Mouse (Mus musculus): ENCODE measurements at regions not wholly inside any gene's neighbourhood (a gene's known extent, or its start where the extent isn't known, plus 50 kb on each side); places are given as distances from the start of the nearest gene placed in this dataset.
"Not testable (repeated sequence)": the region's sequence is repeated elsewhere in the genome, so short reads cannot be mapped to it uniquely, and the experiment has no call there.

DNA sequence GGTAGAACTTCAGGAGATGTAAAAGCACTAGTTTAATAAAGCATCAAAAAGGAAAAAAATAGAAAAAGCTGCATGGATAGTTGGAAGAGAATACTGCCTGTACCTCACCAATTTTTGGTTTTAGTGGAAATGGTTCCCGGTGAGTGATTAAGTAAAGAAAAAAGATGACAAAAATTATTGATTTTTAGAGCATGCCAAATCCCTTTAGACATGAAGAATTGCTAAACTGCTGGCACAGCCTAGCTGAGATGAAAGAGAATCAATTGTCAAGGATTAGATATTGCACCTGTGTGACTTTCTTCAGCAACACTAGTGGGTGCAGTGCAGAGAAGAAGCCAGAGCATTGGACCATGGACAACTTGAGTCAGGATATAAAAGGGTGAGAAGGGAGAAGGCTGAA, 348.7 kb upstream of the Cpeb2 start:
- no peak for DNase-seq (ENCODE audit: low spot score in 2 of 2)

- no peak for DNase-seq (ENCODE audit: low spot score in 2 of 2)
These were observed 341.1 kb upstream of the Cpeb2 start for GRCm38 (mm10) chr5:42891890-42892289.

- DNase-seq (ENCODE audit: low spot score in 2 of 2) = no peak
These were observed 326.8 kb upstream of the Cpeb2 start for GRCm38 (mm10) chr5:42906136-42906535.

GRCm38 (mm10) chr5:42919328-42919727, 313.6 kb upstream of the Cpeb2 start:
- no peak for DNase-seq (ENCODE audit: low spot score in 2 of 2)

- DNase-seq (ENCODE audit: low spot score in 2 of 2) = peak in 1 of 2 experiments; percentile 2
These were observed 300.9 kb upstream of the Cpeb2 start for GRCm38 (mm10) chr5:42932106-42932505.

- DNase-seq (ENCODE audit: low spot score in 2 of 2) = no peak
These were observed 273.6 kb upstream of the Cpeb2 start for GRCm38 (mm10) chr5:42959296-42959862.

DNA sequence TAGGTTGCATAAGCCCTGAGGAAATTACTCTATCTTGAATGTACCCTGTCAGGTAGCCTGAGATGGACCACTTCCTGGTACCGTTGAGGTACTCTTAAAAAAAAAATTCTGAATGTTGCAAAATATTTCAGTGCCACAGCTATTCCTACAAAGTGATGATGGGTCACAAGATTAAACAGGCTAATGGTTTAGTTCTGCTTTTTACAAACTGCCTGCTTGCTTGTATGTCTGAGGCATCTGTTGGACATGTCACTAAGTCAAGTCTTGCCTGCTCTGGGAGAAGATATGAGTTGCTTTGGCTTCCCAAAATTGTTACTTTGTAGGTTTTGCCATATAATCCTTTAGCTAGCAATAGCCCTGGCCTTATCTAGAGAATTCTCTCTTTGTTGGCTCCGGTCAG, 266.0 kb upstream of the Cpeb2 start:
- not testable (repeated sequence) for DNase-seq (ENCODE audit: low spot score in 2 of 2)

DNA sequence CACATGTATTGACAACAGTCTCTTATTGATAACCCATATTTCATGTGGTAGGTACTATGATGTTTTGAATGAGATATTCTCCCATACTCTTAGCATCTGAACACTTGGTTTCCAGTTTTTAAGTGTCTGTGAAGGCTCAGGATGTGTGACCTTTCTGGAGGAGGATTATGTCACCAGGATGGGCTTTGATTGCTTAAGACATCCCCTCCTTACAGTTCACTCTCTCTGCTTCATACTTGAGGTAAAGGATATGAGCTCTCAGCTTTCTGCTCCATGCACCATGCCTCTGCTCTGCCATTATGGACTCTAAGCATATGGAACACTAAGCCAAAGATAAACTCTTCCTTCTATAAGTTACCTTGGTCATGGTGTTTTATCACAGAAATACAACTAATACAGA, 263.8 kb upstream of the Cpeb2 start:
- no peak for DNase-seq (ENCODE audit: low spot score in 2 of 2)

- DNase-seq (ENCODE audit: low spot score in 2 of 2) = no peak
These were observed 263.3 kb upstream of the Cpeb2 start for GRCm38 (mm10) chr5:42969621-42970020.

- no peak for DNase-seq (ENCODE audit: low spot score in 2 of 2)
These were observed 255.9 kb upstream of the Cpeb2 start for GRCm38 (mm10) chr5:42977108-42977507.

GRCm38 (mm10) chr5:42980946-42981650, 251.9 kb upstream of the Cpeb2 start:
- DNase-seq (ENCODE audit: low spot score in 2 of 2) = no peak

DNA sequence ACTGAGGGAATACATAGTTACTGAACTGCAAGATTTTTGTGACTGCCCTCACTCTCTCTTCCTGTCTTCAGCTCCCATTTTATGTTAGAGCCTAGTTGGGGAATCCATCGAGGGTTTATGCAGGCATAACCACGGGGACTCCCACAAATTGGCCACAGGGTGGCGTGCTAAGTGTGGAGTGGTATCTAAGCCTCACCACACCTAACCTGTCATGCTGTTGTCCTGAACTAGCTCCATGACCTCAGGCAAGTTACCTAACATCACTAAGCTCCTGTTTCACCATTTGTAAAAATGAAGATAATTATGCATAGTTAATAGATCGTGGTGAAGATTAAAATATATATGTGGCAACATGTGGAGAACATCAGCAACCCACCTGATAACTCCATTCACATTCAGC, 246.8 kb upstream of the Cpeb2 start:
- DNase-seq (ENCODE audit: low spot score in 2 of 2) = no peak

GRCm38 (mm10) chr5:42987710-42988466, 245.1 kb upstream of the Cpeb2 start:
- peak; percentile 9 to 26 for DNase-seq (ENCODE audit: low spot score in 2 of 2)

- DNase-seq (ENCODE audit: low spot score in 2 of 2) = no peak
These were observed 243.7 kb upstream of the Cpeb2 start for GRCm38 (mm10) chr5:42989287-42989686.

DNA sequence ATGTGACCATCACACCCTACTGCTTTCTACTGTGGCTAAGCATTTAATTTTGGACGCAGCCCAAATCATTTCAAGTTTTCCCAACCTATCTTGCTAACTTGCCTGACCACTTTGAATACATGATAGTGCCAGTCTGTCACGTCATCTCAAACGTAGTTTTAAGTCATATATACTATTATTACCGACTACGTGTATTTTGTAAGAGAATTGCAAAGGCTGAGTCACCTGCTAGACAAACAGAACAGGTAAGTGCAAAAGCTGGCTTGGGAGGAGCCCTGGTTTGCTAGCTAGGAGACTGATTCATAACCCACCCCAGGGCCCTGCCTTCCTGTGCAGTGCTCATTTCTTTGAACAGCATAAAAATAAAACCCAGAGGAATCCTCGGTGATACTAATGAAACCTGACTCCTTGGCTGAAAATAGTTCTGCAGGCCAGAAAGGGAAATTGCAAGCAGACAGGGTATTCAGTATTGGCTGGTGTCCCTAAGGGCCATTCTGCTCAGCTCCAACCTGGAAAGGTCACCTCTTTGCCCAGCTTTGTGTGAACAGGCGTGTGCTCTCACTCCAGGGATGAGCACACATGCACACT, 208.9 kb upstream of the Cpeb2 start:
- DNase-seq (ENCODE audit: low spot score in 2 of 2) = peak; percentile 32 to 48

- DNase-seq (ENCODE audit: low spot score in 2 of 2) = no peak
These were observed 201.7 kb upstream of the Cpeb2 start for GRCm38 (mm10) chr5:43031285-43031684.

GRCm38 (mm10) chr5:43031916-43032315, 201.1 kb upstream of the Cpeb2 start:
- no peak for DNase-seq (ENCODE audit: low spot score in 2 of 2)

DNA sequence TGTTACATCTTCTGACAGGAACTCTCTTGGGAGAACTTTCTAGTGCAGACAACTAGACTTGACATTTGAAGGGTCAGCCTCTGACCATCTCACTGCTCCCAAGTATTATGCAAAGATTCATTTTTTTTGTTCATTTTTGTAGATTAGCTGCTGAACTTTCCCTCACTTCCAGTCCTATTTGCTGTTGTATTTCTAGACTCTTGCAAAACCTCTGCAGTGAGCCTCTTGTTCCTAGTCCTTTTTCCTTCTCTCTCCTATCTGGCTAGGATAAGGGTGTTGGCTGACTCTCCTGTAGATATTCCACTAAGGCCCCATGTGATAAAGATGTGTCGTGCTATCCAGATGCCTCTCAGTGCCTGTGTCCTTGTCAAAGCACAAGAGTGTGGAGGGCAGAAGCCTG, 198.5 kb upstream of the Cpeb2 start:
- no peak for DNase-seq (ENCODE audit: low spot score in 2 of 2)

- DNase-seq (ENCODE audit: low spot score in 2 of 2) = no peak
These were observed 195.4 kb upstream of the Cpeb2 start for GRCm38 (mm10) chr5:43037592-43037991.

GRCm38 (mm10) chr5:43039525-43039924, 193.4 kb upstream of the Cpeb2 start:
- DNase-seq (ENCODE audit: low spot score in 2 of 2) = no peak

DNA sequence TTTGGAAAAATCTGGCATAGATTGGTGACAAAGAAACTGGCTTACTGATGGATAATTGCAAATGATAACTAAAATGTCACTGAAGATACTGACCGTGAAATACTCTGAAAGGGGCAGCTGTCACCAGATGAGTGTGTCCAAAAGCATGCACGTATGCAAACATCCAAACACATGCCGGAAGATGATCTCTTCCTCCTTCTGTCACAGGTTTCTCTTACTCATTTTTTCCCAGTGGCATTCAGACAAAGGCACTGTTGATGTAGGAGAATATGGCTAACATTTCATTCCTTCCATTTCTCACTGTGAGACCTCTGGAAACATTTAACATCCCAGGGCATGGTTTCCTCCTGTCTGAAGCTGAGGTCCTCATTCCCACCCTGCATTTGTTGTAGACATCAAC, 190.4 kb upstream of the Cpeb2 start:
- no peak for DNase-seq (ENCODE audit: low spot score in 2 of 2)

GRCm38 (mm10) chr5:43045860-43046259, 187.1 kb upstream of the Cpeb2 start:
- no peak for DNase-seq (ENCODE audit: low spot score in 2 of 2)

GRCm38 (mm10) chr5:43047316-43047715, 185.7 kb upstream of the Cpeb2 start:
- no peak for DNase-seq (ENCODE audit: low spot score in 2 of 2)
